Mouse (Mus musculus) spleen, adult 12 weeks (tissue): ENCODE measurements around the gene Cisd1.

Experiments used
- DNase-seq: peaks from one replicate; pipeline ENCODE4 v3.0.0; 2022; ENCODE audit warnings: low spot score

Gene Cisd1

DNA sequence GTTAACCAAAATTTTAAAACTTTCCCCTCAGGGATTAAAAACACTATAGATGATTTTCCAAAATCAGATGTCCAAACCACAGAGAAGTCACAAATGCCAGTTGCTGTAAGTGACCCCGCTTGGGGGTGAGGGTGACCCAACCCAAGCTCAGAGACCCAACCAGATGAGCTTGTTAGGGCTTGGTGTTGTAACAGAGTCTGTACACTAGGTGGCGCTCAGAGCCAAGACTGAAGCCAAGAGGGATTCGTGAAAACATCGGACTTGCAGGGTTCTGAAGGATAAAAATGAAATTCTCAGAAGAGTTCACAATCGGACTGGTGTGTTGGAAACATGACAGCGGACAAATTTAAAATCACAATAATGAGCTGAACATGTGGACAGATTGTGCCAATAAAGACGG is 18.0 kb downstream of the Cisd1 start:
- DNase-seq = peak; percentile 48

DNA sequence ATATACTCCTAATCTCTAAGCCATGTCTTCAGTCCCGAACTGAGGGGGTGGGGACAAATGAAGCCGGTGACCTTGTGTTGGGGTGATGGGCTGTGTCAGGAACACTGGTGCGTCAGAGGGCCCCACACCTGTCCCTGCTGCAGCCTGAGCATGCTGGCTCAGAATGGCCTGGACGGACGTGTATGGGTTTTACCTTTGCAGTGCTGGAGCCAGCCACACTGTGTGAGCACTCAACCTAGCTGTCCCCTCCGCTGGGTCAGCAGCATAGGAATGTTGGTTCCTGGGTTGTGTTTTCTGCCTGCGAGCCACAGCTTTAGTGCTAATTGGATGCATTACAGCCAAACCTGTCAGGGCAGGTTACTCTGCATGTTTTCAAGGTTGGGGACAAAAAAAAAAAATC is 18.6 kb downstream of the Cisd1 start:
- DNase-seq = no peak

GRCm38 (mm10) chr10:71323669-71324068 is 21.1 kb downstream of the Cisd1 start:
- DNase-seq = no peak

GRCm38 (mm10) chr10:71316497-71316896 is 28.3 kb downstream of the Cisd1 start:
- no peak for DNase-seq

DNA sequence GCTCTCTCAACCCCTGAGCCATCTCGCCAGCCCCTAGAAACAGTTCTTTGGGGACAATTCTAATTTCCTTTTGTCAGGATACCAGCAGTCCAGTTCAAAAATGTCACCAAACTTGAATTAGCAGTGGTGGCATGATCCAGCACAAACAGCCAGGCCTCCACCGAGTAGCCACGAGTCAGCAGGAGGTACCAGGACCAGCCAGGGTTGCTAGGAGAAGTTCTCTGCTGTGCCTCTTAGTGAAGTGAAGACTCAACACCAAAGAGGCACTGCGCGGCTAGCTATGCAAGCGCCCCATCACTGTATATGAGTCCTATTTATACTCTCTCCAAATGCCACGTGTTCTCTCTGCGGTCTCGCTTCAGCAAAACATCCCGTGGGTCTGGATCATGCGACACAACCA is 28.7 kb downstream of the Cisd1 start:
- no peak for DNase-seq

GRCm38 (mm10) chr10:71314596-71314995 is 30.2 kb downstream of the Cisd1 start:
- DNase-seq = no peak

GRCm38 (mm10) chr10:71310288-71310687 is 34.5 kb downstream of the Cisd1 start:
- DNase-seq = no peak

- no peak for DNase-seq
Measured at GRCm38 (mm10) chr10:71308199-71308598, 36.6 kb downstream of the Cisd1 start.

DNA sequence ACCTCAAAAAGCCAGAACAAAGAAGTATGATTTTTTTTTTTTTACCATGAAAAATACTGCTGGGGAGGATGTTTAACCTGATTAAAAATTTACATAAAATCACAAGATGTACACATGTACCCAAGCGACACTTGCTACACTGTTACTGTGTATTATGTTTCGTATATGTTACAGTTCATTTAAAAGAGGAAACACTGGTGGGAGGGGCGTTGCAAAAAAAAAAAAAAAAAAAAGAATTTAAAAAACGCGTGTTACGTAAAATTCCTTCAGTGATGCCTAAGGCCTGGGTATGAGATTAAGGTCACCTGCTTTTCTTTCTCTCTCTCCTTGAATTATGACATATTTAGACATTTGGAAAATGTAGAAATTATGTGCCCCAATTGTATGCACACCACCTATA is 38.0 kb downstream of the Cisd1 start:
- no peak for DNase-seq

GRCm38 (mm10) chr10:71306190-71306589 is 38.6 kb downstream of the Cisd1 start:
- DNase-seq = peak; percentile 15

- no peak for DNase-seq
Measured at GRCm38 (mm10) chr10:71302490-71302889, 42.3 kb downstream of the Cisd1 start.

GRCm38 (mm10) chr10:71300161-71300560 is 44.6 kb downstream of the Cisd1 start:
- no peak for DNase-seq

DNA sequence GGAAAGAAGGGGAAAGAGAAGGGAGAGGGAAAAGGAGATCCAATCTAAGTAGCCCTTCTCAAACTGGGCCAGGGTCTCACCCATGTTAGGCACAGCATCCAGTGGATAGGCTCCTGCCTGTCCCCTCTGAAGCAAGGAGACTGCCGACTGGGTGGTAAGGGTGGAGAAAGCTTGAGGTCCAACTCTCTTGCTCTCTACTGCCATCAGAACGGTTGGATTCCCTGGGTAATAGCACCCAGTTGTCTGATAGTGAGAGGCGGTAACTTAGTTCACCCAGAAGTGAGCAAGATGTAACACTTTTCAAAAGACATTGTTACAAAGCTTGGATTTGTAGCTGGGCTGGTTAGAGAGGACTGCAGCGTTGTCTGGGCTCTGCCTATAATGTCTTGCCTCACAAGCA is 51.5 kb downstream of the Cisd1 start:
- DNase-seq = no peak

DNA sequence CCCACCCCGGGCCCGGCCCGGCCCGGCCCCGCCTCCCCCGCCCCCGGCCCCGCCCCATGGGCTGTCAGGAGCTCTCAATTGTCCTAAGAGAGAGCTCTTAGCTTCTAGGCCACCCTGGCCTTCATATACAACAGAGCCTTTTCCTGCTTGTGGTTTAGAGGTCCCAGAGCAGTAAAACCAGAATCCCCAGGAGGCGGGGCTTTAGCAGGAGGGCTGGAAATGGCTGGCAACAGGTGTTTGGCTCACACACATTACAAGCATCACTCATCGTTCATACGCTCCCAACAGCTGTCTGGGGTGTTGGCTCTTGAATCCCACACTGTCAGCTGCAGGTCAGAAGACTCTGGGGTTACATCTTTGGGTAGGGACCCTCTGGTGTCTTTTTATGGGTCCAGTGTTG is 52.5 kb downstream of the Cisd1 start:
- no peak for DNase-seq

GRCm38 (mm10) chr10:71291801-71292200 is 53.0 kb downstream of the Cisd1 start:
- DNase-seq = no peak

DNA sequence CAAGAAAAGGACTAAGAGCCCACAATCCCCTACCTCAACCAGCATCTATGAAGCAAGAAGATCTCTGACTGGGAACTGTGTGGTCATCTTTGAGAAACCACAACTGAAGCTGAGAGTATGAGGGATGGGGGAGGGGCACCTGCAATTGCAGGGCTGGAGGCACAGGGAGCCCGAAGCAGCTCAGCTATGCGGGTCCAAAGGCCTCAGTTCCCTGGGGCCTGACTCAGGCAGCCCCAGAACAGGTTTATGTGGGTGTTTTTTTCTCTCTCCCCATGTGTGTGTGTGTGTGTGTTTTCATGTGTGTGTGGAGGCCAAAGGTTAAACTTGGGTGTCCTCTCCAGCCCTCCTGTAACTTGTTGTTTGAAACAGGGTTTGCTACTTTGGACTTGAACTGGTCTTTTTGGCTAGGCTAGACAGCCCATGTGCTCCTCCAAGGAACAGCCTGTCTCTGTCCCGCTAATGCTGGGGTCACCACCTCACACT is 53.5 kb downstream of the Cisd1 start:
- DNase-seq = no peak

GRCm38 (mm10) chr10:71285126-71285580 is 59.6 kb downstream of the Cisd1 start, which contains the start of gene Ube2d1:
Gene Ube2d1 (minus strand): TSS chr10:71285262.
- peak; percentile 40 for DNase-seq

- no peak for DNase-seq
Measured at GRCm38 (mm10) chr10:71284511-71285125, 60.1 kb downstream of the Cisd1 start.

DNA sequence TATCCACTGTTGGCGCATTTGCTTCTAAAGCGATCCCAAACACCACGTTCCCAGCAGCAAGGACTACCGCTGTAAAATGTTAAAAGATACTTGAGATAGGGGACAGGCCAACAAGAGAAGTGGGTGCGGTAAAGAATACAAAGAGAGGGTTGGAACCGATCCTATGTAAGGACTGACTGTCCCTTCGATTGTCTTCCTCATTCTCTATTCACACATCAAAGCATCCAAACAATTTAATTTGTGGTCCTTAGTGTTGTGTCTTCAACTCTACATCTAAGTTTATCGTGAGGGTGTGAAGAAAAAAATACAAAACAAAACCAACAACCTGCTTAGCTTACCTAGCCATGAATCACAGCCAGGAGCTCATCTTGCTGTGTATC is 60.6 kb downstream of the Cisd1 start:
- no peak for DNase-seq
